Mouse (Mus musculus): ENCODE measurements at regions not wholly inside any gene's neighbourhood (a gene's known extent, or its start where the extent isn't known, plus 50 kb on each side); places are given as distances from the start of the nearest gene placed in this dataset.

DNA sequence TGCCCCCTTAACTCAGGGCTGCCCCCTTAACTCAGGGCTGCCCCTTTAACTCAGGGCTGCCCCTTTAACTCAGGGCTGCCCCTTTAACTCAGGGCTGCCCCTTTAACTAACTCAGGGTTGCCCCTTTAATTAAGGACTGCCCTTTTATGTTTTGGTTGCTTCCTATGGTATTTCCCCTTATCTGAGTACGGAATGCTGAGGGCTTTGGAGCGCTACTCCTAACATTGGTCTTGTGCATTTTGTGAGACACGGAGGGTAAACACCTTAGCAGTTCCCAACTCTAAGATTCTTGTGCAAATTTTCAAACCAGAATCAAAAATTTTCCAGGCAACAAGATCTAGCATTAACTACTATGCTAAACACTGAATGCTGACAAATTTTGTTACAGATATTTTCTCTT is 152.7 kb upstream of the Ddhd1 start:
- TF ChIP-seq CTCF (conservative IDR thresholded peaks at IDR 0.05; ENCODE audit: low read length) (no peak), POU5F1 (IDR thresholded peaks at IDR 0.05; ENCODE audit: borderline replicate concordance, low read length) (no peak)

All from E14TG2a.4 (cell line).